Mouse (Mus musculus) gastrocnemius, postnatal 25 days (tissue): ENCODE results near the gene Spag17. TPM values are rescaled to one million over a fixed set of nuclear protein-coding genes. Genes with fewer than 3 reads are reported as not detected.
A peak's percentile ranks its signal among the peaks of the same experiment; 100 is the strongest.

Source experiments
- DNase-seq: peaks from one replicate; pipeline ENCODE4 v3.0.0; 2022
- total RNA-seq, 2 experiments: library from RNA; stranded (reverse); gene quantifications; 1 replicate in 1 of 2; 2 replicates in 1 of 2; pipeline ENCODE4 v1.2.3; 2021

Gene Spag17
- total RNA-seq, 2 experiments from 2014 or later: not detected

- no peak for DNase-seq
These were observed 79.1 kb downstream of the Spag17 start for GRCm38 (mm10) chr3:99964345-99964744.

- no peak for DNase-seq
These were observed 80.7 kb downstream of the Spag17 start for GRCm38 (mm10) chr3:99965863-99966262.

- DNase-seq: no peak
These were observed 81.1 kb downstream of the Spag17 start for GRCm38 (mm10) chr3:99966285-99966684.

GRCm38 (mm10) chr3:99970766-99971165 lies 85.6 kb downstream of the Spag17 start:
- DNase-seq: no peak

GRCm38 (mm10) chr3:99981046-99981445 lies 95.8 kb downstream of the Spag17 start:
- no peak for DNase-seq

GRCm38 (mm10) chr3:100004676-100005075 lies 119.5 kb downstream of the Spag17 start:
- DNase-seq: no peak

- no peak for DNase-seq
These were observed 124.6 kb downstream of the Spag17 start for GRCm38 (mm10) chr3:100009807-100010206.

- no peak for DNase-seq
These were observed 128.9 kb downstream of the Spag17 start for GRCm38 (mm10) chr3:100014110-100014509.

- no peak for DNase-seq
These were observed 146.1 kb downstream of the Spag17 start for GRCm38 (mm10) chr3:100031291-100031690.

GRCm38 (mm10) chr3:100032969-100033368 lies 147.8 kb downstream of the Spag17 start:
- DNase-seq: no peak

DNA sequence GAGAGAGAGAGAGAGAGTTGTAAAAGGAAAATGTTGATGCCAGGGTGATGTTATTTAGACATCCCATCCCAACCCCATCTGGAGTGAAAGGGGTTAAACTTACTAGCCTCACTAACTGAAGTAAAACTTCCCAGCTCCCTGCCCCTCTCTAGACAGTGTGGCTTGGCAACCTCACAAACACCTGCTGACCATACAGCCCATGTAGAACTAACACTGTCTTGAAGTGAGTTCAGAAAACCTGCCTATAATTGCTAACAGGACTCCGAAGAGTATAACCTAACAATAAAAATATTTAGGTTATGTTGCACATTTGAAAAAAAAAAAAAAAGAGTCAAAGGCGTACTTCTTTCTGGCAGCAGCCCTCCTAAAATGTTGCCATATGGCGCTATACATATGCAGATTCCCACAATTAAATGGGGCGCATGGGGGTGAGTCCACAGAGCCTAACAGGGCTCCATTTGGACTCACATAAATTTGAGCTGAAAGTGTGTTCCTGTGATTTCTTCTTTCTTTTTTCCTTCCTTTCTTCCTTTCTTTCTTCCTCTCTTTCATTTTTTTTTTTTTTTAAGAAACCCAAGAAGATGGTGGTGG lies 149.3 kb downstream of the Spag17 start:
- DNase-seq: no peak

- DNase-seq: no peak
These were observed 149.9 kb downstream of the Spag17 start for GRCm38 (mm10) chr3:100035097-100035496.

DNA sequence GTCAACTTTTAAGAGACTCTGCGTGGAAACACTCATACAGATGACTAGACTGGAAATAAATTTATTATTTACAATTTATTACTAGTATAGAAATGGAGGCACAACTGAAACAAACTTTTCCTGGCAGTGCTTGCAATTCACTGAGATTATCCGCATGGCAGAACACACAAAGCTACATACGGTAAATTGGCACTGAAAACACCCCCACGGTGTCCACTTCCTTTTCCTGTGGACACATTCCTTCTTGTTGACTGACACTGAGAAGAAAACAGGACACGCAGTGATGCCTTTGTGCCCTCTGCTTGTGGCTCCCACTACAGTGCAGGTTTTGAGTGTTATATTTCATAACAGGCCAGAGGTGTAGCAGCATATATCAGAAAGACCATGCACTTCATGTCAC lies 151.6 kb downstream of the Spag17 start:
- DNase-seq: no peak

DNA sequence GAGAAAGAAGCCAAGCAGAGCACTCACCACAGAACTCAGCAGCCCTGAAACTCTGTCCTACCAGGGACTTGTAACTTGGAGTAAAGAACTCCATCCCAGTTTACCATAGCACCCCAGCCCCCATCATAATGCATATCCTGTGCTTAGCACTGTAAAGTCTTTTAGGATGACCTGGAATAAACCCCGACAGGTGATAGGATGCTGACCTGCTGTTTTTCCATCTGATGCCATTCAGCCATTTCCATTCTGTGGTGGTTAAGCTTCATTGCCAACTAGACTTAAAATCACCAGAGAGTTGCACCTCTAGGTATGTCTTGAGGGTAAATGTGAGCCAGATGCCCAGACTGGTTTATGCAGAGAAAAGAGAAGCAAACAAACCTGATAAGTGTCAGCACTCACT lies 189.2 kb downstream of the Spag17 start:
- DNase-seq: no peak

DNA sequence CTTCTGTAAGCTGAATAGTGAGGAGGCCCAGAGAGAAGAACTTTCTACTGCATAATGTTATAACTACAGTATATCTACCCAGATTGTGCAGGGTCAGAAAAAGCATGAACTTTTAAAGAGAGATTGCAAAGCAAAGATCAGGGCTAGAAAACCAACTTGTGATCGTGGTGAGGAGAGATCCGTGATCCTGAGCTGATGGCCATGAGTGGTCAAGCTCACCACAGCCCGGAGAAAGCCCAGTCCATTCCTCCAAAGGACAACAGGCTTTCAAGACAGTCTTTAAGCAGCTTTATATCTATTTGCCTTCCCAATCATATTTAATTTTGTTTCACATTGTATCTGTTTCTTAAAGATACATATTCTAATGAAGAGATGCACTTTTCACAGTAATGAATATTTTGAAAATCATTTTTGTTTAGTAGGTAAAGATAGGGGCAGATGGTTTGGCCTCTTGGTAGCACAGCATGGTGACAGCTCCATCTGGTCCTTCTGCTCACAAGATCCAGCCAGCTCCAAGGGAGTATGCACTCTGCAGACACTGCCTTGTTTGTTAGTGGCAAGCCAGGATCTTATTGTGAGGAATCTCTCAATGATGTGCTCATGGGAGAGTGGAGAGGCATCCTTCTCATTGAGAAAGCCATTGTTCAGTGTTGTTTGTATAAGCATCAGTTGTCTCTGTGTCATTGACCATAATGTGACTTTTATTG lies 217.3 kb downstream of the Spag17 start:
- DNase-seq: no peak

DNA sequence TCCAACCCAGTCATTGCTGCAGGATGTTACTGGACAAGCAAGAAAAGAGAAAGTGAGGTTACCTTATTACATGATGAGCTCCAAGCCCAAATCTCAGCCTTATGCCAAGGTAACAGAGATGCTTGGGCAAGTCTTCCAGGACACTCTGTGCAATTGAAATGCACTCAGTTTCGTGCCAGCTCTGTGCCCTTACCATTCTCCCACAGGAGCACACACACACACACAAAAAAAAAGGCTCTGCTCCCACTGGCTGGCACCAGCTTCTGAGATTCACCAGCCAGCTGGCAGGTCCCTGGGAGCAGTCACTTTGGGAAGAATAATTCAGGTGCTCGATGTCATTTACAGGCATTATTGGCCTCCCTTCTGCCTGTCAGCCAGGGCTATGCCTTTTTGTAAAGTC lies 221.5 kb downstream of the Spag17 start:
- no peak for DNase-seq

- DNase-seq: no peak
These were observed 233.5 kb downstream of the Spag17 start for GRCm38 (mm10) chr3:100118681-100119080.

DNA sequence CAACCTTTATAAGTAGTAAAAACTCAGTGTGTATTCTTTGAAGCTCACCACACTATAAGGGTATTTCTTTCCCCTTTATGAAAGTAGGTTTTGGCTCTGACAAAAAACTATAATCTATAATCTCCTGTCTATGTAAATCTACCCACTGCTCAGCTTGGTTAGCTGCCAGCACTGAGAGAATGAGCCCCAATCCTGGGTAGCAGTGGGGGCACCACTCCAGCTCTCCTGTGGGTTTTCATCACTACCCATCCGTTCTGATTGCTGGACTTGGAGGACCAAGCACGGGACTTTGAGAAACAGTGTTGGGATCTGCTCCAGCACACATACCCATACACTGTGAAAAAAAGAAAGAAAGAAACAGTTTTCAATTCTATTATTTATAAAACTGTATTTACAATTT lies 236.8 kb downstream of the Spag17 start:
- DNase-seq: no peak

GRCm38 (mm10) chr3:100122445-100122844 lies 237.2 kb downstream of the Spag17 start:
- DNase-seq: no peak

- DNase-seq: no peak
These were observed 275.7 kb downstream of the Spag17 start for GRCm38 (mm10) chr3:100160682-100161445.

DNA sequence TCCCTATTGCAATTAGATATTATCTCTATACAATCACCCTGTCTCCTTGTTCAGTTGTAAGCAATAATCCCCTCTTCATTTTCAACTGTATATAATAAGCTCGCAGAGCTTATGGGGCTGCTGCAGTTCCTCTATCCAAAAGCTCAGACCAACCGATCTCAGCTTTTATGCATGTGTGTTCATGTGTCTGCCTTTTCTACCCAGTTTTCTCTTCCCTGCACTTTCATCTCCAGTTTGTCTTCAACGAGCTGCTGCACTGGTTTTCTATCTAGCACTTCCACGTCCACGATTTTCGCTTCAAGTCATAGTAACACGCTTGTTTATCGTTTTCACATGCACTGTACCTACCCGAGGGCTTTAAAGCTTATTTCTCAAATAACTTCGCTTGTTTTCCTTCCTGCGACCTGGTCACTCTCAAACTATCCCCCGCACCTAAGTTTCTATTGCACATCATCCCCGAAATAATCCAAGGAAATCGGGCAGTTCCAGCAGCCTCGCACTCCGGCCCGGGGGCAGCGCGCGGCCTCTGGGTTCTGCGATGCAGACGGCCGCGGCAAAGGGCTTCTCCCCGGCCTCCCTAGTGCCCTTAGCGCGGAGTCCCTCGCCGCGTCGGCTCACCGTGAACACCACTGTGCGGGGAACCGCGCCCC lies 276.6 kb downstream of the Spag17 start:
- no peak for DNase-seq

GRCm38 (mm10) chr3:100162315-100163105 lies 277.3 kb downstream of the Spag17 start, which contains the start of the genes Gdap2 and Wdr3:
Gene Gdap2, plus strand, starts transcription at chr3:100162381.
Gene Wdr3, minus strand, starts transcription at chr3:100162407.
- DNase-seq: peak; percentile 91
